Mouse (Mus musculus): ENCODE measurements around the gene Eid2.

- no peak for TF ChIP-seq CTCF (IDR thresholded peaks at IDR 0.05; ENCODE audit: extremely low read depth, insufficient read depth, insufficient read length, insufficient replicate concordance)
- TF ChIP-seq POLR2A (IDR thresholded peaks at IDR 0.05; ENCODE audit: low read depth, low read length) = no peak
Observed at GRCm38 (mm10) chr7:28294481-28294880, 26.8 kb downstream of the Eid2 start.
